Mouse (Mus musculus) layer of hippocampus, adult 6 months (tissue): ENCODE results near the gene Hist1h1a. TPM values are rescaled to one million over a fixed set of nuclear protein-coding genes. Genes with fewer than 3 reads are reported as not detected.

ENCODE experiments used
- long read RNA-seq, 2 experiments: library from polyadenylated mRNA; unstranded; transcript quantifications; one replicate each; pipeline ENCODE4 v2.0.0; 2019 to 2020
- microRNA-seq: library from miRNA; unstranded; fragments of <30 nt; microRNA quantifications from one replicate; pipeline ENCODE4 v1.2.0, GENCODE M21; 2020
- polyA plus RNA-seq: library from polyadenylated mRNA; unstranded; fragments of <200 nt; fragmentation: Nextera tagmentation; gene quantifications from 2 replicates; pipeline ENCODE4 v1.2.3, GENCODE M21; 2021

The Hist1h1a gene
- 0.20 TPM in 1 of 2 replicates, not detected in the other for polyA plus RNA-seq
- long read RNA-seq, experiment 1 = 0 reads
- long read RNA-seq, experiment 2 = 0 reads

GRCm38 (mm10) chr13:23763586-23764323 lies at the start of gene Hist1h1a:
Gene Hist1h1a, plus strand, starts transcription at chr13:23763666.

GRCm38 (mm10) chr13:23738677-23739068 lies 24.8 kb upstream of the Hist1h1a start, which contains the start of gene Hist1h1c:
Gene Hist1h1c, plus strand, starts transcription at chr13:23738808.

GRCm38 (mm10) chr13:23745381-23746161 lies 17.9 kb upstream of the Hist1h1a start, which contains the start of gene Hist1h3c:
Gene Hist1h3c, minus strand, starts transcription at chr13:23745602.

GRCm38 (mm10) chr13:23746201-23747080 lies 17.0 kb upstream of the Hist1h1a start, which contains the start of gene Hist1h2bb:
Gene Hist1h2bb, plus strand, starts transcription at chr13:23746734.

GRCm38 (mm10) chr13:23750839-23751477 lies 12.5 kb upstream of the Hist1h1a start, which contains the start of gene Hist1h2ab:
Gene Hist1h2ab, plus strand, starts transcription at chr13:23751126.

GRCm38 (mm10) chr13:23752067-23752741 lies 11.3 kb upstream of the Hist1h1a start, which contains the start of gene Hist1h3b:
Gene Hist1h3b, plus strand, starts transcription at chr13:23752267.

GRCm38 (mm10) chr13:23756790-23757189 lies 6.7 kb upstream of the Hist1h1a start, which contains the start of gene Hist1h4b:
Gene Hist1h4b, plus strand, starts transcription at chr13:23757013.

GRCm38 (mm10) chr13:23760972-23761864 lies 2.2 kb upstream of the Hist1h1a start, which contains the start of gene Hist1h4a:
Gene Hist1h4a, minus strand, starts transcription at chr13:23761230.

GRCm38 (mm10) chr13:23761871-23762821 lies 1.3 kb upstream of the Hist1h1a start, which contains the start of gene Hist1h3a:
Gene Hist1h3a, minus strand, starts transcription at chr13:23762386.

GRCm38 (mm10) chr13:23769613-23770012 lies 6.1 kb downstream of the Hist1h1a start, which contains the start of gene Trim38:
Gene Trim38, plus strand, starts transcription at chr13:23769913.

GRCm38 (mm10) chr13:23806422-23807052 lies 43.1 kb downstream of the Hist1h1a start, which contains the start of gene Slc17a2:
Gene Slc17a2, plus strand, starts transcription at chr13:23806993.

Small RNA genes within 50 kb of the gene (microRNA-seq; reads per million reads assigned to microRNA genes)
- not detected for gene Gm44314
- not detected for gene Gm44484

Other genes starting within 250 kb of the Hist1h1a start
- gene Hist1h4h, start 232.6 kb upstream of the Hist1h1a start, polyA plus RNA-seq = 62.0 and 135 TPM in 2 replicates
- gene Hist1h2af, start 229.8 kb upstream of the Hist1h1a start, polyA plus RNA-seq = not detected in 2 replicates
- 1.3 TPM in 1 of 2 replicates, not detected in the other for gene Hist1h3g, start 228.2 kb upstream of the Hist1h1a start, polyA plus RNA-seq
- gene Hist1h2bh, start 220.3 kb upstream of the Hist1h1a start, polyA plus RNA-seq = 0.20 and 0.25 TPM in 2 replicates
- gene Hist1h3f, start 219.6 kb upstream of the Hist1h1a start, polyA plus RNA-seq = 0.14 TPM in 1 of 2 replicates, not detected in the other
- gene Hist1h4f, start 212.0 kb upstream of the Hist1h1a start, polyA plus RNA-seq = not detected in 2 replicates
- gene Hist1h1d, start 210.4 kb upstream of the Hist1h1a start, polyA plus RNA-seq = 0.03 and 0.10 TPM in 2 replicates
- gene Hist1h3e, start 201.3 kb upstream of the Hist1h1a start, polyA plus RNA-seq = 1.1 and 1.8 TPM in 2 replicates
- gene Hist1h2ae, start 192.4 kb upstream of the Hist1h1a start, polyA plus RNA-seq = 8.0 and 8.1 TPM in 2 replicates
- 3.4 and 4.7 TPM in 2 replicates for gene Hist1h2bg, start 192.3 kb upstream of the Hist1h1a start, polyA plus RNA-seq
- gene Hist1h2bf, start 189.5 kb upstream of the Hist1h1a start, polyA plus RNA-seq = 1.1 TPM in 1 of 2 replicates, not detected in the other
- gene Hist1h2ad, start 189.3 kb upstream of the Hist1h1a start, polyA plus RNA-seq = not detected in 2 replicates
- gene Hist1h3d, start 187.9 kb upstream of the Hist1h1a start, polyA plus RNA-seq = 0.60 and 0.88 TPM in 2 replicates
- 7.7 and 14.9 TPM in 2 replicates for gene Hist1h4d, start 182.1 kb upstream of the Hist1h1a start, polyA plus RNA-seq
- gene Hist1h2be, start 142.5 kb upstream of the Hist1h1a start, polyA plus RNA-seq = 4.3 and 6.3 TPM in 2 replicates
- gene Hist1h1e, start 141.1 kb upstream of the Hist1h1a start, polyA plus RNA-seq = 9.9 and 12.4 TPM in 2 replicates
- 2.2 and 4.2 TPM in 2 replicates for gene Hist1h2ac, start 79.7 kb upstream of the Hist1h1a start, polyA plus RNA-seq
- gene Hist1h2bc, start 79.5 kb upstream of the Hist1h1a start, polyA plus RNA-seq = 125 and 195 TPM in 2 replicates
- gene Hist1h1t, start 67.9 kb upstream of the Hist1h1a start, polyA plus RNA-seq = not detected in 2 replicates
- 3.0 and 6.5 TPM in 2 replicates for gene Hist1h4c, start 65.2 kb upstream of the Hist1h1a start, polyA plus RNA-seq
- gene Hfe, start 52.8 kb upstream of the Hist1h1a start, polyA plus RNA-seq = 6.8 and 7.3 TPM in 2 replicates
- gene Hist1h1c, start 24.9 kb upstream of the Hist1h1a start, polyA plus RNA-seq = 8.2 and 11.8 TPM in 2 replicates
- 0.43 and 0.45 TPM in 2 replicates for gene Hist1h3c, start 18.1 kb upstream of the Hist1h1a start, polyA plus RNA-seq
- gene Hist1h2bb, start 16.9 kb upstream of the Hist1h1a start, polyA plus RNA-seq = 0.92 TPM in 1 of 2 replicates, not detected in the other
- 3.4 and 5.1 TPM in 2 replicates for gene Hist1h2ab, start 12.5 kb upstream of the Hist1h1a start, polyA plus RNA-seq
- gene Hist1h3b, start 11.4 kb upstream of the Hist1h1a start, polyA plus RNA-seq = 0.31 TPM in 1 of 2 replicates, not detected in the other
- gene Hist1h4b, start 6.7 kb upstream of the Hist1h1a start, polyA plus RNA-seq = not detected in 2 replicates
- 0.34 TPM in 1 of 2 replicates, not detected in the other for gene Hist1h4a, start 2.4 kb upstream of the Hist1h1a start, polyA plus RNA-seq
- not detected in 2 replicates for gene Hist1h3a, start 1.3 kb upstream of the Hist1h1a start, polyA plus RNA-seq
- not detected in 2 replicates for gene Trim38, start 6.2 kb downstream of the Hist1h1a start, polyA plus RNA-seq
- gene Slc17a2, start 43.3 kb downstream of the Hist1h1a start, polyA plus RNA-seq = not detected in 2 replicates
- not detected in 2 replicates for gene Slc17a3, start 75.8 kb downstream of the Hist1h1a start, polyA plus RNA-seq
- not detected in 2 replicates for gene Slc17a1, start 104.1 kb downstream of the Hist1h1a start, polyA plus RNA-seq
- gene Slc17a4, start 151.3 kb downstream of the Hist1h1a start, polyA plus RNA-seq = not detected in 2 replicates
- gene Hist1h2ba, start 170.5 kb downstream of the Hist1h1a start, polyA plus RNA-seq = not detected in 2 replicates
- gene Hist1h2aa, start 170.8 kb downstream of the Hist1h1a start, polyA plus RNA-seq = not detected in 2 replicates
- 1.8 and 2.5 TPM in 2 replicates for gene Scgn, start 227.5 kb downstream of the Hist1h1a start, polyA plus RNA-seq